Mouse (Mus musculus): ENCODE measurements around the gene Gm49318. TPM values are rescaled to one million over a fixed set of nuclear protein-coding genes. Genes with fewer than 3 reads are reported as not detected.

Gm49318 gene
- polyA plus RNA-seq, 1 experiment from 2014 or later, result not detected

DNA sequence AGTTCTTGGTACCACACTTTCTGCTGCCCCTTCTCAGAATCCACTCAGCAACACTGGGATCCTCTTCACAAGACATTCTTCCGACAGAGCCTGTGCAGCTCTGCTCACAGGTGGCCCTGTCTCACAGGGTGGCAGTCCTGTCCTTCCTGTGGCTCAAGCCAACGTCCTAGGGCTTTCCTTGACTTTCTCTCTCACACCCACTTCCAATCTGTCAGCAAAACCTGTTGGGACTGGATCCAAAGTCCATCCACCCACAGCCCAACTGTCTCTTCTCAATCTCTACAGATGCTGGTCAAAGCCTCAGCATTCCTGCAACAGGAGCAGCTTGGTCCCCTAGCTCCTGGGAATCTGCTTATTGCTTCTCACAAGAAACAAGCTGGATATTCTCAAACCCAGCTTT lies 9.7 kb downstream of the Gm49318 start:
- no peak overlapping the region for H3K4me2 ChIP-seq (ENCODE audit: low read length)
- no peak overlapping the region for H3K27ac ChIP-seq (replicated peaks; ENCODE audit: low read depth, low read length)
- peaks cover 85% of the 10 kb centered on the region for H3K36me3 ChIP-seq (ENCODE audit: control insufficient read depth, insufficient read depth, low read length)
- DNase-seq (no peak), ATAC-seq (ENCODE audit: low FRiP score, low TSS enrichment) (no peak)
- no peaks in the 10 kb centered on the region for H3K27me3 ChIP-seq (ENCODE audit: control insufficient read depth, insufficient read depth, low read length)
- 91% methylated on average over 2 of the region's 2 CpGs for WGBS
- no peak overlapping the region for H3K4me3 ChIP-seq (replicated peaks; ENCODE audit: low read depth, low read length)
- H3K9me3 ChIP-seq (ENCODE audit: control insufficient read depth, low read length), result no peaks in the 10 kb centered on the region
- no peak overlapping the region for H3K9ac ChIP-seq (replicated peaks; ENCODE audit: low read length)
- H3K4me1 ChIP-seq (ENCODE audit: control insufficient read depth, insufficient read depth, low read length), result no peaks in the 10 kb centered on the region

DNA sequence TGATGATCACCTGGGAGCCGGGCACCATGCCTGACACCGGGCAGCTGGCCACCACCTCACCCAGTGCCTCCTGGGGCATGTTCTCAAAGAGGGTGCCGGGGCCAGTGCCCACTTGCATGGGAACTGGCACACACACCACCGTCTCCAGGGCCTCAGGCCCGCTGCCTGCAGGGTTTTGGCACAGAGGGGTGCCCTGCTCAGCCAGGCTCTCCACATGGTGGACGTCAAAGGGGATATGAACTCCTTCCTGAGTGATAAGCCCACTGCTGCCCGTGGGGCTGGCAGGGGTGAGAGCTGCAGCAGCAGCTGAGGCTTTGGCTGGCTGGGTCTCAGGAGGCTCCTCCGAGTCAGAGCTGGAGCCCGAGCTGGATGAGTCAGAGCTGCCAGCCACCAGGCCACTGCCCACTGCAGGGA lies 13.0 kb downstream of the Gm49318 start:
- Histone ChIP-seq H3K36me3 (ENCODE audit: control insufficient read depth, insufficient read depth, low read length) (peaks cover 56% of the 10 kb centered on the region), H3K4me1 (ENCODE audit: control insufficient read depth, insufficient read depth, low read length) (0 out of 2 replicates have a peak, but pooled peaks cover 4% of the 10 kb centered on the region), H3K9me3 (ENCODE audit: control insufficient read depth, low read length) (no peaks in the 10 kb centered on the region), H3K4me3 (replicated peaks; ENCODE audit: low read depth, low read length) (no peak overlapping the region), H3K4me2 (ENCODE audit: low read length) (no peak overlapping the region), H3K27me3 (ENCODE audit: control insufficient read depth, insufficient read depth, low read length) (no peaks in the 10 kb centered on the region), H3K9ac (replicated peaks; ENCODE audit: low read length) (no peak overlapping the region), H3K27ac (replicated peaks; ENCODE audit: low read depth, low read length) (no peak overlapping the region)
- WGBS, result 87% methylated on average over 9 of the region's 9 CpGs
- no peak for ATAC-seq (ENCODE audit: low FRiP score, low TSS enrichment)
- DNase-seq, result no peak

DNA sequence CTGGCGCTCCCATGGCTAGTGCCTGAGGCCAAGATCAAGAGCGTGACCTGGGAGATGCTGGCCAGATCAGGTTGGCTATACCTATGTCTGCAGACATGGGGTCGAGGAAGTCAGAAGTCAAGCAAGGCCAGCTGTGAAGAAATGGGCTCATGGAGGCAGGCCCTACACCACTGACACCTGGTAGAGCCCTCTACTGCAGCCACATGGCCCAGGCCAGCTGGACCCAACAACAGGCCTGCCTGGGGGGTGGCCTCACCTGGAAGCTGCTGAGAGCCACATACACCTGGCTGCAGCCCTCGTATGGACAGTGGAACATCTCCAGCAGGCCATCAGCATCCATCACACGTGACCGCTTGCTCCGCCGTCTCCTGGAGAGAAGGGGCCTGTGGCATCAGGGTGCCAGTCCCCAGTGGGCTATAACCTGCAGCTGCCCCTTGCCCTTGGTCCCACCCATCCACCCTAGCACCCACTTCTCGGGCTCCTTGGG lies 14.0 kb downstream of the Gm49318 start:
- DNase-seq, result no peak
- 93% methylated on average over 9 of the region's 9 CpGs for WGBS
- H3K9me3 ChIP-seq (ENCODE audit: control insufficient read depth, low read length), result no peaks in the 10 kb centered on the region
- no peak for ATAC-seq (ENCODE audit: low FRiP score, low TSS enrichment)
- no peak overlapping the region for H3K27ac ChIP-seq (replicated peaks; ENCODE audit: low read depth, low read length)
- no peaks in the 10 kb centered on the region for H3K27me3 ChIP-seq (ENCODE audit: control insufficient read depth, insufficient read depth, low read length)
- no peak overlapping the region for H3K9ac ChIP-seq (replicated peaks; ENCODE audit: low read length)
- 0 out of 2 replicates have a peak, but pooled peaks cover 6% of the 10 kb centered on the region for H3K4me1 ChIP-seq (ENCODE audit: control insufficient read depth, insufficient read depth, low read length)
- no peak overlapping the region for H3K4me3 ChIP-seq (replicated peaks; ENCODE audit: low read depth, low read length)
- H3K4me2 ChIP-seq (ENCODE audit: low read length), result no peak overlapping the region
- peaks cover 48% of the 10 kb centered on the region for H3K36me3 ChIP-seq (ENCODE audit: control insufficient read depth, insufficient read depth, low read length)

DNA sequence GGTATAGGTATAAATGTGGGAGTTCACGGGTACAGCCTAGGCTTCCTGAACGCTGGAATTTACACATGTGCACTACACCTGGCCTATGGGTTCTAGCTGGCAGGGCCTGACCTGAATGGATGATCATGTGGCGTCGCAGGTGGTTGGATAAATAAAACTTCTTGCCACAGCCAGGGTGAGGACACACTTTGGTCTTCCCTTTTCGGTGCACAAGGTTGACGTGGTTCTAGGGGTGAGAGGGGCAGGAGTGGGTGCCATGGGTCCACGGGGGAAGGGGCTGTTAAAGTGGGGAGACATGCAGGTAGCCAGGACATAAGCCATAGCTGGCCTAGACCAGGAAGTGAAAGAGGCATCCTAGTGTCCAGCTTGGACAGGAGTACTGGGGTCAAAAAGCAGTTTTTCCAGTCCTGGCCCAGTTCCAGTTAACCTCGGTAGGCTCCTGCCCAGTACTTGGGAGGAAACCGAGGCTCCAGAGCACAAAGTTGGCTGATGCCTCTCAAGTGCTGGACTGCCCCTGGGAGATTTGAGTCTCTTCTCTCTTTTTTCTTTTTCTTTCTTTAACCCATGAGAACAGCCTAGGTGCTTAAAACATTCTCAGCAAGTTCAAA lies 14.7 kb downstream of the Gm49318 start:
- ATAC-seq (ENCODE audit: low FRiP score, low TSS enrichment) (no peak), DNase-seq (no peak)
- H3K4me1 ChIP-seq (ENCODE audit: control insufficient read depth, insufficient read depth, low read length), result 0 out of 2 replicates have a peak, but pooled peaks cover 7% of the 10 kb centered on the region
- H3K9ac ChIP-seq (replicated peaks; ENCODE audit: low read length), result no peak overlapping the region
- no peaks in the 10 kb centered on the region for H3K9me3 ChIP-seq (ENCODE audit: control insufficient read depth, low read length)
- 78% methylated on average over 9 of the region's 9 CpGs for WGBS
- H3K4me2 ChIP-seq (ENCODE audit: low read length), result no peak overlapping the region
- H3K27me3 ChIP-seq (ENCODE audit: control insufficient read depth, insufficient read depth, low read length), result no peaks in the 10 kb centered on the region
- no peak overlapping the region for H3K4me3 ChIP-seq (replicated peaks; ENCODE audit: low read depth, low read length)
- H3K27ac ChIP-seq (replicated peaks; ENCODE audit: low read depth, low read length), result no peak overlapping the region
- H3K36me3 ChIP-seq (ENCODE audit: control insufficient read depth, insufficient read depth, low read length), result peaks cover 43% of the 10 kb centered on the region

DNA sequence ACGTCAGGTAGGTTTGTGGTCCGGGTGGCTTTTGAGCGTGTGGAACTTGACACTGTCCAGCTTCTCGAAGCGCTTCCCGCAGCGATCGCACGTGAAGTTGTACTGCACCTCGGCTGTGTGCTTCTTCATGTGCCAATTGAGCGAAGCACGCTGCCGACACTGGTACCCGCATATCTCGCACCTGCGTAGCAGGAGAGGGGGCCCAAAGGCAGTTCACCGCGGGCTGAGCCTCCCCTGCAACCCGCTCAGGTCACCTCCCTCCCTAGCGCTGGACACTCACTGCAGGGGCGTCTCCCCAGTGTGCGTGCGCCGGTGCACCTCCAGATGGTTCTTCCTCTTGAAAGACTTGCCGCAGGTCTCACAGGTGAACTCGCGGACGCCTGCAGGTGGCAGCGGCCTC lies 15.3 kb downstream of the Gm49318 start:
- Histone ChIP-seq H3K4me1 (ENCODE audit: control insufficient read depth, insufficient read depth, low read length) (0 out of 2 replicates have a peak, but pooled peaks cover 7% of the 10 kb centered on the region), H3K9ac (replicated peaks; ENCODE audit: low read length) (no peak overlapping the region), H3K27me3 (ENCODE audit: control insufficient read depth, insufficient read depth, low read length) (no peaks in the 10 kb centered on the region), H3K27ac (replicated peaks; ENCODE audit: low read depth, low read length) (no peak overlapping the region), H3K36me3 (ENCODE audit: control insufficient read depth, insufficient read depth, low read length) (peaks cover 36% of the 10 kb centered on the region), H3K4me2 (ENCODE audit: low read length) (no peak overlapping the region), H3K9me3 (ENCODE audit: control insufficient read depth, low read length) (no peaks in the 10 kb centered on the region), H3K4me3 (replicated peaks; ENCODE audit: low read depth, low read length) (no peak overlapping the region)
- no peak for DNase-seq
- 41% methylated on average over 29 of the region's 29 CpGs for WGBS
- no peak for ATAC-seq (ENCODE audit: low FRiP score, low TSS enrichment)

DNA sequence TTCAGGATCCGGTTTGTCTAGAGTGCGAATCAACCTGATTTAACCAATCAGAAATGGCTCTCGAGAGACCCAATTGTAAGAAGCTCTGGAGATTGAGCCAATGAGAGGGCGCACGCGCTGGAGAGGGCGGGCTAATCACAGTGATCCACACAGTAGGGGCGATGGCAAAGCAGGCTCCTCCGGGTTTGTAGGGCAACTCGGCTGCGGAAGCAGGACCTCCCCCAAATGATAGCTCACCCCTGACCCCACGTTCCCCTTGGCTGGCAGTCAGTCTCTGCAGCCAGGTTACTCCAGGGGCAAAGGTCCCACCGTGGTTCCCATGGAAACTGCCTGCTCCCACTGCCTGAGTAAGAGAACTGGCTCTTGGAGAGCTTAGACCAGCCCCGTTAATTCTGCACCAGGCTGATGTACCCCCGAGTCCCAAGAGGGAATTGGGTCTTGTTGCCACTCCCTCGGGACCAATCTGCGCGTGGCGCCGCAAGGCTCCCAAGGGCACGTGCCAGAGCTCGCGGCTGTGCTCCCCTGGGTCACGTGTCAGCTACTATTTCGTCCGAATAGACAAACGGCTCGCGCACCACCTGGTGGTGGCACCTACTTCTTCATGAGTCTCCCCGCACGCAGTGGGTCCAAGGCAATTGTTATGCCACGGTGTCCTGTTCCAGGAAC lies 16.5 kb downstream of the Gm49318 start:
- 1% methylated on average over 32 of the region's 32 CpGs for WGBS

DNA sequence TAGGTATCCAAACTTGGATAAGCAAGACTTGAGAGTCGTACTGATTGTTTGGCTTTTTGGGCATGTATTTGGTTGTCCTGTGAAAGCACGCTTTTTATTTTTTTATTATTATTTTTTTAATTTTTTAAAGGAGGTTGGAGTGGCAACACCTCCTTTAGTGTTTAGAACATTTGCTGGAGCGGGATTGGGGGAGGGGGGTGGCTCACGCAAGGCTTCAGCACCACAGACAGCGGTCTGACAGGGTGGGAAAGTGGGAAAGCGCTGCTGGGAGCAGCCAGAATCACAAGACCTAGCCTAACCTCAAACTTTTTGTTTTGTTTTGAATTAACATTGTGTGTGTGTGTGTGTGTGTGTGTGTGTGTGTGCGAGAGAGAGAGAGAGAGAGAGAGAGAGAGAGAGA lies 17.4 kb downstream of the Gm49318 start:
- Histone ChIP-seq H3K9me3 (ENCODE audit: control insufficient read depth, low read length) (no peaks in the 10 kb centered on the region), H3K36me3 (ENCODE audit: control insufficient read depth, insufficient read depth, low read length) (peaks cover 25% of the 10 kb centered on the region), H3K4me1 (ENCODE audit: control insufficient read depth, insufficient read depth, low read length) (peaks cover 20% of the 10 kb centered on the region), H3K4me2 (ENCODE audit: low read length) (no peak overlapping the region), H3K27ac (replicated peaks; ENCODE audit: low read depth, low read length) (no peak overlapping the region), H3K4me3 (replicated peaks; ENCODE audit: low read depth, low read length) (no peak overlapping the region), H3K27me3 (ENCODE audit: control insufficient read depth, insufficient read depth, low read length) (no peaks in the 10 kb centered on the region), H3K9ac (replicated peaks; ENCODE audit: low read length) (no peak overlapping the region)
- DNase-seq (no peak), ATAC-seq (ENCODE audit: low FRiP score, low TSS enrichment) (no peak)
- WGBS, result 50% methylated on average over 7 of the region's 7 CpGs

More for the DNA sequence above, 16.5 kb downstream of the Gm49318 start:
- H3K4me3 ChIP-seq (replicated peaks; ENCODE audit: low read depth, low read length), result peak overlapping the region; percentile 23
- H3K27ac ChIP-seq (replicated peaks; ENCODE audit: low read depth, low read length), result no peak overlapping the region
- H3K36me3 ChIP-seq (ENCODE audit: control insufficient read depth, insufficient read depth, low read length), result peaks cover 30% of the 10 kb centered on the region
- peaks cover 11% of the 10 kb centered on the region for H3K4me1 ChIP-seq (ENCODE audit: control insufficient read depth, insufficient read depth, low read length)
- DNase-seq (peak; percentile 92), ATAC-seq (ENCODE audit: low FRiP score, low TSS enrichment) (peak; percentile 31; the same call in 1 of the 2 replicates)
- H3K9ac ChIP-seq (replicated peaks; ENCODE audit: low read length), result no peak overlapping the region
- H3K27me3 ChIP-seq (ENCODE audit: control insufficient read depth, insufficient read depth, low read length), result no peaks in the 10 kb centered on the region
- peak overlapping the region; percentile 50 for H3K4me2 ChIP-seq (ENCODE audit: low read length)
- no peaks in the 10 kb centered on the region for H3K9me3 ChIP-seq (ENCODE audit: control insufficient read depth, low read length)

DNA sequence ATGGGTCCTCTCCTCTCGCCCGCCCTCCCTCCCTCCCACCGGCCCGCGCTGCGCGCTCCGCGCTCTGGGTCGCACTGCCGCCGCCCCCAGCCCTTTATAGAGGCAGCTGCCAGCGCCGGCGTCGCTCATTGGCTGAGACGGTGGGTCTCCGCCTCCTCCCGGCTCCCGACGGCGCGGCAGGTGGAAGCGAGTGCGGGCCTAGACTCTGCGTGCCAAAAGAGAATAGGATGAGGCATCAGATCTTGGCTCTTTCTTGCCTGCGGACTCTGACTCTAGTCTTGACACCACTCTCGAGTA lies 19.2 kb downstream of the Gm49318 start, which contains the start of gene Elavl3:
TSS of gene Elavl3 (minus strand) at position 66 of the 297 bp plus-strand sequence.
- Histone ChIP-seq H3K36me3 (ENCODE audit: control insufficient read depth, insufficient read depth, low read length) (peaks cover 8% of the 10 kb centered on the region), H3K9me3 (ENCODE audit: control insufficient read depth, low read length) (no peaks in the 10 kb centered on the region), H3K4me3 (replicated peaks; ENCODE audit: low read depth, low read length) (peak within 1 kb of the TSS; percentile 100), H3K27me3 (ENCODE audit: control insufficient read depth, insufficient read depth, low read length) (no peaks in the 10 kb centered on the region), H3K4me1 (ENCODE audit: control insufficient read depth, insufficient read depth, low read length) (peaks cover 37% of the 10 kb centered on the region), H3K4me2 (ENCODE audit: low read length) (peak within 1 kb of the TSS; percentile 85), H3K9ac (replicated peaks; ENCODE audit: low read length) (peak within 1 kb of the TSS; percentile 98), H3K27ac (replicated peaks; ENCODE audit: low read depth, low read length) (peak within 1 kb of the TSS; percentile 96)
- 2% methylated on average over 25 of the region's 28 CpGs for WGBS
- DNase-seq (peak; percentile 96), ATAC-seq (ENCODE audit: low FRiP score, low TSS enrichment) (peak; percentile 80)

Measured in midbrain, embryonic 14.5 days (tissue).